Mouse (Mus musculus) testis, adult 2 months (tissue): ENCODE measurements around the gene Hes7. TPM values are rescaled to one million over a fixed set of nuclear protein-coding genes. Genes with fewer than 3 reads are reported as not detected.
A peak's percentile ranks its signal among the peaks of the same experiment; 100 is the strongest.

Source experiments
- H3K27ac ChIP-seq: fragments of 200-500 bp; 2 replicates; pipeline ENCODE4 v1.5.1; 2012; ENCODE audit warnings: low read depth, low read length; ENCODE audit not compliant: control insufficient read depth, insufficient read depth
- H3K27me3 ChIP-seq: fragments of 200-500 bp; 2 replicates; pipeline ENCODE4 v1.6.1; 2012; ENCODE audit warnings: mild to moderate bottlenecking, low read length, moderate library complexity; ENCODE audit not compliant: control insufficient read depth, insufficient read depth
- H3K36me3 ChIP-seq: fragments of 200-500 bp; 2 replicates; pipeline ENCODE4 v1.6.1; 2012; ENCODE audit warnings: mild to moderate bottlenecking, low read length; ENCODE audit not compliant: control insufficient read depth, insufficient read depth
- H3K4me1 ChIP-seq: fragments of 200-500 bp; 2 replicates; pipeline ENCODE4 v1.6.1; 2012; ENCODE audit warnings: low read length; ENCODE audit not compliant: control insufficient read depth, insufficient read depth
- H3K4me3 ChIP-seq: fragments of 200-500 bp; 2 replicates; pipeline ENCODE4 v1.5.1; 2012; ENCODE audit warnings: low read depth, mild to moderate bottlenecking, low read length, moderate library complexity, mixed read lengths; ENCODE audit not compliant: control insufficient read depth
- CTCF ChIP-seq: fragments of 200-500 bp; IDR thresholded peaks from 2 replicates; pipeline ENCODE4 v1.5.1; 2012; ENCODE audit warnings: low read depth, mild to moderate bottlenecking, inconsistent platforms, low read length, moderate library complexity; ENCODE audit not compliant: control insufficient read depth, insufficient read depth, insufficient replicate concordance
- POLR2A ChIP-seq: fragments of 200-500 bp; IDR thresholded peaks from 2 replicates; pipeline ENCODE4 v1.6.1; 2012; ENCODE audit warnings: low read depth, mild to moderate bottlenecking, inconsistent platforms, low read length, moderate library complexity; ENCODE audit not compliant: control insufficient read depth
- polyA plus RNA-seq: library from polyadenylated mRNA; depleted of rRNA; stranded (reverse); fragments of >200 nt; gene quantifications from 2 replicates; pipeline ENCODE4 v1.2.3, GENCODE M21; 2012

The Hes7 gene
- polyA plus RNA-seq, 1 experiment = 0.17 TPM

GRCm38 (mm10) chr11:69094697-69095429 is 25.3 kb upstream of the Hes7 start, which contains the start of gene Per1:
Per1 (plus strand) TSS chr11:69095217.
- peak within 1 kb of the TSS; percentile 96 for H3K27ac ChIP-seq
- H3K4me1 ChIP-seq = peaks cover 41% of the 10 kb centered on the region
- peak within 1 kb of the TSS; percentile 93 for H3K4me3 ChIP-seq
- no peaks in the 10 kb centered on the region for H3K27me3 ChIP-seq
- TF ChIP-seq POLR2A = peak; percentile 90
- TF ChIP-seq CTCF = no peak
- H3K36me3 ChIP-seq = peaks cover 2% of the 10 kb centered on the region

- H3K36me3 ChIP-seq = peaks cover 2% of the 10 kb centered on the region
- peak overlapping the region; percentile 93 for H3K4me3 ChIP-seq
- H3K27me3 ChIP-seq = no peaks in the 10 kb centered on the region
- TF ChIP-seq CTCF (no peak), POLR2A (no peak)
- peaks cover 42% of the 10 kb centered on the region for H3K4me1 ChIP-seq
- H3K27ac ChIP-seq = peak overlapping the region; percentile 95
Measured at GRCm38 (mm10) chr11:69095511-69096231, 24.5 kb upstream of the Hes7 start.

- peaks cover 4% of the 10 kb centered on the region for H3K36me3 ChIP-seq
- H3K4me1 ChIP-seq = peaks cover 41% of the 10 kb centered on the region
- H3K27me3 ChIP-seq = no peaks in the 10 kb centered on the region
- TF ChIP-seq CTCF (no peak), POLR2A (no peak)
- peak overlapping the region; percentile 99 for H3K4me3 ChIP-seq
- peak overlapping the region; percentile 100 for H3K27ac ChIP-seq
Measured at GRCm38 (mm10) chr11:69096360-69096986, 23.7 kb upstream of the Hes7 start.

- TF ChIP-seq POLR2A = peak; percentile 79; the same call in 1 of the 2 replicates
- TF ChIP-seq CTCF = no peak
- no peaks in the 10 kb centered on the region for H3K27me3 ChIP-seq
- peaks cover 6% of the 10 kb centered on the region for H3K36me3 ChIP-seq
- H3K27ac ChIP-seq = peak overlapping the region; percentile 100
- H3K4me1 ChIP-seq = peaks cover 41% of the 10 kb centered on the region
- peak overlapping the region; percentile 99 for H3K4me3 ChIP-seq
Measured at GRCm38 (mm10) chr11:69096987-69097900, 23.0 kb upstream of the Hes7 start.

- Histone ChIP-seq H3K36me3 (peaks cover 6% of the 10 kb centered on the region), H3K27ac (peak overlapping the region; percentile 100), H3K4me1 (peaks cover 41% of the 10 kb centered on the region), H3K27me3 (no peaks in the 10 kb centered on the region), H3K4me3 (peak overlapping the region; percentile 99)
- TF ChIP-seq CTCF = no peak
- no peak for TF ChIP-seq POLR2A
Measured at GRCm38 (mm10) chr11:69098039-69098761, 22.0 kb upstream of the Hes7 start.

GRCm38 (mm10) chr11:69098762-69099091 is 21.5 kb upstream of the Hes7 start:
- H3K4me3 ChIP-seq = peak overlapping the region; percentile 99
- H3K27me3 ChIP-seq = no peaks in the 10 kb centered on the region
- H3K27ac ChIP-seq = peak overlapping the region; percentile 100
- H3K36me3 ChIP-seq = peaks cover 6% of the 10 kb centered on the region
- TF ChIP-seq CTCF (no peak), POLR2A (peak; percentile 78)
- peaks cover 41% of the 10 kb centered on the region for H3K4me1 ChIP-seq
